Mouse (Mus musculus): ENCODE results near the gene Fat1. TPM values are rescaled to one million over a fixed set of nuclear protein-coding genes. Genes with fewer than 3 reads are reported as not detected.

Fat1 gene
- polyA plus RNA-seq, 1 experiment from 2014 or later, result 0.78 TPM

DNA sequence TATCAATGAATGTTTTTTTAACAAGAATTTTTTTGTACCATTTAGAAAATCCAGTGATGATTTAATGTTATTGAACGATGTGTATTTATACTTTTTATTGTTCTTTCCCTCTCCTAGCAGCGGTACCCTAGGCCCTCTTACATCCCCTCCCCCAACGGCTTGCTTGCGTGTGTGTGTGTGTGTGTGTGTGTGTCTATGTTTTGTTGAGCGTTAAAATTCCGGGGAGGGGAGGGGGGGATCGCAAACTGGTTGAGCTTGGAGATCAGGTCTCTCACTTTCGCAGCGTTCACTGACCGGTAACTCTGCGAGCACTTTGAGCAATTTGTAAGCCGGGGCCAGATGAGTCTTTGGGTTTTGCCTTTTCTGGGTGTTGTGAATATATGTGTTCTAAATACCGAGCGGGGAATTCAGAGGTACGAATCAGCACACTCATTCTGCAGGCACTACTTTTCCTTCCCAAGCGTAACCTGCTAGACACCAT, 1.3 kb downstream of the Fat1 start:
- Histone ChIP-seq H3K36me3 (replicated peaks; ENCODE audit: insufficient read depth, low read length) (no peaks in the 10 kb centered on the region), H3K9me3 (ENCODE audit: low read length) (no peaks in the 10 kb centered on the region), H3K9ac (replicated peaks) (no peak overlapping the region), H3K4me1 (ENCODE audit: insufficient read depth) (no peaks in the 10 kb centered on the region; the same call in 1 of the 2 replicates), H3K4me3 (ENCODE audit: low read depth, low read length) (peak overlapping the region; percentile 60), H3K4me2 (ENCODE audit: low read depth, low read length) (peak overlapping the region; percentile 80), H3K27ac (ENCODE audit: low read depth) (no peak overlapping the region), H3K27me3 (ENCODE audit: insufficient read depth, low read length) (peaks cover 49% of the 10 kb centered on the region)
- 4% methylated on average over 16 of the region's 16 CpGs for WGBS (ENCODE audit: insufficient replicate concordance)
- TF ChIP-seq EP300 (IDR thresholded peaks at IDR 0.05; ENCODE audit: low read depth), result no peak
- no peak for ATAC-seq
- no peak for DNase-seq

DNA sequence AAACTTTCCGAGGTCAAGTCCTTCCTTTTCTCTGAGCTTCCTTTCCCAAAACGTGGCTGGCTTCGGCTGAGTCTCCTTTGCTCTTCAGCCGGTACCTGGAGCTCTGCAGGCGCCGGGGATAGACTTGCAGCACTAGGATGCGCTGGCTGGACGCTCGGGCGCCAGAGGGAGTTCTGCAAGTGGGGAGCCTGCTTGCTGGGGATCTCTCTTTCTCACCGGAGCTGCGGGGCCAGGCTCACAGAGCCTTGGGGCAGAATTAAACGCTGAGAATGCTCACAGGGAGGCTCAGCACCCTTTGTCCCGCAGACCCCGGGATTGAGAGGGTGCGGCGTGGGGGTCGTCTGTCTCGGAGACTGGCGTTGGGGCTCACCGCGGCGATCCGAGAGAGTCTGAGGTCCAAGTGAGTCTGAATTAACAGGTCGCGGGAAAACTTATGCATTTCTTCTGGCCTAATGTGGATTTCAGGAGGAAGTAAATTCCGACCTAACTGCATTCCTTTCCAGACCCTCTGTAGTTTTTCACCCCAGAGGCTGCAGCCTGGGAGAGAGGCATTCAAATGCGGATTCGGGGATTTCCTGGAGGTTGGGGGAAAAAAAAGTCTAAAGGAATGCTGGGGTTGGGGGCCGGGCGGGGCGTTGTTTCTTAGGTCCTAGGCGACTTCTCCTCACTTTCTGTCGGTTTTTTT, 2.0 kb downstream of the Fat1 start:
- no peak for ATAC-seq
- peaks cover 49% of the 10 kb centered on the region for H3K27me3 ChIP-seq (ENCODE audit: insufficient read depth, low read length)
- no peaks in the 10 kb centered on the region; the same call in 1 of the 2 replicates for H3K4me1 ChIP-seq (ENCODE audit: insufficient read depth)
- H3K4me3 ChIP-seq (ENCODE audit: low read depth, low read length), result peak overlapping the region; percentile 60
- H3K4me2 ChIP-seq (ENCODE audit: low read depth, low read length), result peak overlapping the region; percentile 80
- WGBS (ENCODE audit: insufficient replicate concordance), result under 1% methylated on average over 34 of the region's 34 CpGs
- no peak overlapping the region for H3K27ac ChIP-seq (ENCODE audit: low read depth)
- H3K9me3 ChIP-seq (ENCODE audit: low read length), result no peaks in the 10 kb centered on the region
- H3K9ac ChIP-seq (replicated peaks), result no peak overlapping the region; the same call in 1 of the 2 replicates
- peak; percentile 52 for DNase-seq
- peak; percentile 48 for TF ChIP-seq CTCF (IDR thresholded peaks at IDR 0.05; ENCODE audit: low read depth)
- TF ChIP-seq EP300 (IDR thresholded peaks at IDR 0.05; ENCODE audit: low read depth), result no peak
- H3K36me3 ChIP-seq (replicated peaks; ENCODE audit: insufficient read depth, low read length), result no peaks in the 10 kb centered on the region

DNA sequence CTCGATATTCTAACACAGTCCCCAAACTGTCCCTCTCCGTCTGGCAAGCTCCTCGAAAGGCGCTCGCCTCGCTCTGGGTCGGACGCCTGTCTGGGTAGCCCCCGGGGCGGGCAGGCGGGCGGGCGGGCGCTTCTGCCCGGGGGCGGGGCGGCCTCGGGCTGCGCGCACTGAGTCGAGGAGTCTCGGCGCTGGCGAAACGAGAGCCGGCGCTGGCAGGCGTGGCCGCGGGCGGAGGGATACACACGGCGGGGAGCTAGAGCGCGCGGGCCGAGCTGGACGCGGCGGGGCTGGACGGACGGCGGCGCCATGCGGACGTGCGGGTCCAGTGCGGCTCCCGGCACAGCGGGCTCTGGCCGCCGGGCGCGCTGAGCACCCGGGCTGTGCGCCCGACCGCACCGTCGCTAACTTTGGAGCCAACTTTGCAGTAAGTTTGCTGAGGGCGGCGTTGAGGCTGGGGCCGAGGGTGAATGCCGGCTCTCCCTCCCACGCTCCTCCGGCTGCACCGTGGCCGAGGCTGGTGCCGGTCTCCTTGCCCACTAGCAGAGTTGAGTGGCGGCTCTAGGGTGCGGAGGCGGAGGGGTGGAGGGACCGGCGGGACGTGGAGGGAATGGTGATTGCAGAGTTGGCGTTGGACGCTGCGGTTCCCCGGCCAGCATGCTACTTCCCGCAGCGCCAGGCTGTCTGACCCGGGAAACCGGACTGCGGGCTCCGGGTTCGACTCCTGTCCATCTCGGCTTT, 2.8 kb downstream of the Fat1 start:
- Histone ChIP-seq H3K27me3 (ENCODE audit: insufficient read depth, low read length) (peaks cover 49% of the 10 kb centered on the region), H3K4me2 (ENCODE audit: low read depth, low read length) (peak overlapping the region; percentile 80)

DNA sequence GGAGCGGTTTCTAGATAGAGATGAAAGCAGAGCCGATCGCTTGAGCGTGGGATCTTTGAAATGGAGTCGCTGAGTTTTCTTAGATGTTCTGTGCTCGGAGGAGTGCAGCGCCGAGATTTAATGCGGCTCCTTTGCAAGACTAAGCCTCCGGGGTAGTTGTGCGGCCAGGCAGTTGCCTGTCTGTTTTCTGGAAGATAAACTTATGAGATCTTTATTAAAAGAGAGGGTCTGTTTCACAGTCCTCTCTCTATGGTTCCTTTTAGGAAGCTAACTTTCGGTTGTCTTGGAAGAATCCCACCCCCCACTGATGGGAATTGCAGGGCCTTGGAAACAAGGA, 3.4 kb downstream of the Fat1 start:
- DNase-seq (no peak), ATAC-seq (no peak)
- peak overlapping the region; percentile 80 for H3K4me2 ChIP-seq (ENCODE audit: low read depth, low read length)
- 1% methylated on average over 12 of the region's 12 CpGs for WGBS (ENCODE audit: insufficient replicate concordance)
- no peaks in the 10 kb centered on the region for H3K36me3 ChIP-seq (replicated peaks; ENCODE audit: insufficient read depth, low read length)
- H3K9me3 ChIP-seq (ENCODE audit: low read length), result no peaks in the 10 kb centered on the region
- TF ChIP-seq EP300 (IDR thresholded peaks at IDR 0.05; ENCODE audit: low read depth), result no peak
- no peak for TF ChIP-seq CTCF (IDR thresholded peaks at IDR 0.05; ENCODE audit: low read depth)
- H3K4me3 ChIP-seq (ENCODE audit: low read depth, low read length), result peak overlapping the region; percentile 60
- peak overlapping the region; percentile 74; the same call in 1 of the 2 replicates for H3K27ac ChIP-seq (ENCODE audit: low read depth)
- H3K4me1 ChIP-seq (ENCODE audit: insufficient read depth), result no peaks in the 10 kb centered on the region; the same call in 1 of the 2 replicates
- H3K9ac ChIP-seq (replicated peaks), result peak overlapping the region; percentile 63
- H3K27me3 ChIP-seq (ENCODE audit: insufficient read depth, low read length), result peaks cover 45% of the 10 kb centered on the region

More for the DNA sequence above, 2.8 kb downstream of the Fat1 start:
- ATAC-seq (peak; percentile 93), DNase-seq (peak; percentile 87)
- TF ChIP-seq CTCF (IDR thresholded peaks at IDR 0.05; ENCODE audit: low read depth) (peak; percentile 4; the same call in 1 of the 2 replicates), EP300 (IDR thresholded peaks at IDR 0.05; ENCODE audit: low read depth) (no peak)
- no peaks in the 10 kb centered on the region for H3K36me3 ChIP-seq (replicated peaks; ENCODE audit: insufficient read depth, low read length)
- H3K27ac ChIP-seq (ENCODE audit: low read depth), result peak overlapping the region; percentile 74
- under 1% methylated on average over 82 of the region's 87 CpGs for WGBS (ENCODE audit: insufficient replicate concordance)
- peak overlapping the region; percentile 63 for H3K9ac ChIP-seq (replicated peaks)
- no peaks in the 10 kb centered on the region for H3K9me3 ChIP-seq (ENCODE audit: low read length)
- H3K4me1 ChIP-seq (ENCODE audit: insufficient read depth), result no peaks in the 10 kb centered on the region; the same call in 1 of the 2 replicates
- H3K4me3 ChIP-seq (ENCODE audit: low read depth, low read length), result peak overlapping the region; percentile 60

GRCm38 (mm10) chr8:44945577-44945976, 10.3 kb downstream of the Fat1 start:
- H3K4me3 ChIP-seq (ENCODE audit: low read depth, low read length), result no peak overlapping the region
- WGBS (ENCODE audit: insufficient replicate concordance), result 93% methylated on average over 4 of the region's 4 CpGs
- H3K27me3 ChIP-seq (ENCODE audit: insufficient read depth, low read length), result no peaks in the 10 kb centered on the region
- ATAC-seq (no peak), DNase-seq (no peak)
- H3K4me2 ChIP-seq (ENCODE audit: low read depth, low read length), result no peak overlapping the region
- no peaks in the 10 kb centered on the region for H3K4me1 ChIP-seq (ENCODE audit: insufficient read depth)
- TF ChIP-seq EP300 (IDR thresholded peaks at IDR 0.05; ENCODE audit: low read depth) (no peak), CTCF (IDR thresholded peaks at IDR 0.05; ENCODE audit: low read depth) (no peak)
- H3K36me3 ChIP-seq (replicated peaks; ENCODE audit: insufficient read depth, low read length), result peaks cover 3% of the 10 kb centered on the region; the same call in 1 of the 2 replicates
- no peaks in the 10 kb centered on the region for H3K9me3 ChIP-seq (ENCODE audit: low read length)
- no peak overlapping the region for H3K27ac ChIP-seq (ENCODE audit: low read depth)
- no peak overlapping the region for H3K9ac ChIP-seq (replicated peaks)

DNA sequence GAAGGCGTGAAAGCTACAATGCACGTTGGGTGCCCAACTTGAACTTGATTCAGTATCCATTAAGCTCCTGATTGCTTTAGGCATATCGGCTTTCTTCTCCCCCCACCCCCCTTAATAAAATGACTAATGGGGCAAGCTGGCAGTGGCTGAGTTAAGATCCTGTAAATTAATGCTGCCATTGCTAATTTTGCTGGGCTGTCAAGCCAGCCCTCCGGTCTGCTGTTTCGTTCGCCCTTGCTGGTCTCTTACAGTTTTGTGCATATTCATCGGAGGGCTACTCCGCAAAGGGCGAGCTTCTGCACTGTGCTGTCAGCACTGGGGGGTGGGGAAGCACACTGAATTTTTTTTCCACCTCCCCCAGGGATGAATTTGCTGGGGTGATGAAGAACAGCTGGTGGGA, 13.3 kb downstream of the Fat1 start:
- no peak overlapping the region for H3K9ac ChIP-seq (replicated peaks)
- DNase-seq (no peak), ATAC-seq (no peak)
- H3K4me3 ChIP-seq (ENCODE audit: low read depth, low read length), result no peak overlapping the region
- no peak overlapping the region for H3K4me2 ChIP-seq (ENCODE audit: low read depth, low read length)
- TF ChIP-seq CTCF (IDR thresholded peaks at IDR 0.05; ENCODE audit: low read depth), result no peak
- no peak for TF ChIP-seq EP300 (IDR thresholded peaks at IDR 0.05; ENCODE audit: low read depth)
- no peaks in the 10 kb centered on the region for H3K4me1 ChIP-seq (ENCODE audit: insufficient read depth)
- 0 out of 2 replicates have a peak, but pooled peaks cover 2% of the 10 kb centered on the region for H3K9me3 ChIP-seq (ENCODE audit: low read length)
- peaks cover 28% of the 10 kb centered on the region for H3K36me3 ChIP-seq (replicated peaks; ENCODE audit: insufficient read depth, low read length)
- 86% methylated on average over 9 of the region's 9 CpGs for WGBS (ENCODE audit: insufficient replicate concordance)
- no peak overlapping the region for H3K27ac ChIP-seq (ENCODE audit: low read depth)
- H3K27me3 ChIP-seq (ENCODE audit: insufficient read depth, low read length), result no peaks in the 10 kb centered on the region

All from liver, postnatal 0 days (tissue).